Mouse (Mus musculus) lung, postnatal 0 days (tissue): ENCODE results near the gene Ddr2.

ENCODE experiments used
- CTCF ChIP-seq: IDR thresholded peaks from 2 replicates; pipeline ENCODE4 v1.5.1; 2016; ENCODE audit warnings: antibody characterized with exemption, mild to moderate bottlenecking
- EP300 ChIP-seq: IDR thresholded peaks from 2 replicates; pipeline ENCODE4 v1.6.1; 2016; ENCODE audit warnings: antibody characterized with exemption, mild to moderate bottlenecking, control low read depth

DNA sequence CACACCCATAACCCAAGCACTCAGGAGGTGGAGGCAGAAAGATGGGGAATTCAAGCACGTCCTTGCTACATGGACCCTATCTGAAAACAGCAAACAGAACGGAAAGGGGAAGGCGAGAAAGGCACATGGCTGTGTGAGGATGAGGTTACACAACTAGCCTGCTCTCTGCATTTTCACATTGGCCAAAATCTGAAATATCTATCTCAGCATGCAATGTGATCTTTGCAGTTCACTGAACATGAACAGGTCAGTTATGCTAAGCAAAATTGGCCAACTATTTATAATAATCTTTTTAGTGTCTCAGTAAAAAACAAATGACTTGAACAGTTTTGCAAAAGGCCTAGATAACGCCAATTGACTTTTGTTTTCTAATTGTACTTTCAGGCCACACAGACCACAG, 39.2 kb upstream of the Ddr2 start:
- TF ChIP-seq CTCF (no peak), EP300 (no peak)
